Mouse (Mus musculus): Measurements from ENCODE around the gene Rpl5. TPM values are rescaled to one million over a fixed set of nuclear protein-coding genes. Genes with fewer than 3 reads are reported as not detected.
"Not testable (repeated sequence)": the region's sequence is repeated elsewhere in the genome, so short reads cannot be mapped to it uniquely, and the experiment has no call there.

The Rpl5 gene
- polyA plus RNA-seq, 1 experiment: 75.5 TPM

DNA sequence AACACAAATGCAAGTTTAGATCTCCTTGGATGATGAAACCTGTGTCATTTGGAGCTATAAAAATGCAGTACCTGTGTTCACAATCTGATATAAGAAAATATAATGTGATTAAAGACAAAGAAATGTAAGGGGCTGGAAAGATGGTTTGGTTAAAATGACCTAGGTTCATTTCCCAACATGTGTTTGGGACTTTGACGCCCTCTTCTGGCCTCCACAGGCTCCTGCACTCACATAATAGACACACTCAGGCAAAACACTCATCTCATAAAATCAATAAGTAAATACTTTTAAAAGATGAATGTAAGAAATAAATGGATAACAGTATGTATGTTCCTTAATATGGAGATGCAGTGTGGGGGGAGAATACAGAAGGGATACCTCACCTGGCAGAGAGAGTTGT, 23.2 kb upstream of the Rpl5 start:
- no peak for TF ChIP-seq POLR2A (IDR thresholded peaks at IDR 0.05; ENCODE audit: borderline replicate concordance, insufficient read depth, low read length)
- TF ChIP-seq CTCF (IDR thresholded peaks at IDR 0.05; ENCODE audit: borderline replicate concordance, insufficient read depth, low read depth, low read length): no peak
- WGBS: 82% methylated on average over 1 of the region's 1 CpGs
- Histone ChIP-seq H3K4me1 (ENCODE audit: control insufficient read depth, insufficient read depth, low read length) (no peaks in the 10 kb centered on the region), H3K27me3 (ENCODE audit: control insufficient read depth, insufficient read depth, low read length) (no peaks in the 10 kb centered on the region), H3K4me3 (replicated peaks; ENCODE audit: insufficient read depth, low read depth, low read length) (no peak overlapping the region), H3K27ac (ENCODE audit: insufficient read depth, low read length) (no peak overlapping the region)
- DNase-seq: no peak

DNA sequence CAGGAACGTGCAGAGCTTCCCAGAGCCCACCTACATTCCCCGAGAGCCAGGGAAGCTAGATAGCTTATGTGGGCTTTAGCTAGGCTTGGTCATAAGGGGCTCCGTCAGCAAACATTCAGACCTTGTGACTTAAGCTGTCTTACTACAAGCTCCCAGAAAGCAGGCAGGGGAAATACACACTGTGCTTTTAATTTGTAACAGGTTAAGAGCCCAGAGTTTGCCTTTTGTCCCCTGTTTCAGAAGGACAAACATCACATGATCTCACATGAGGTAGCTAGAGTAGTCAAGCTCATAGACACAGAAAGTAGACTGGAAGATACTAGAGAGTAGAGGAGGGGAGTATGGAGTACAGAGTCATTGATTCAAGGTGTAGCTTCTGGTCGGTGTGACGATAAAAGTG, 19.6 kb upstream of the Rpl5 start:
- H3K4me1 ChIP-seq (ENCODE audit: control insufficient read depth, insufficient read depth, low read length): no peaks in the 10 kb centered on the region
- no peak overlapping the region for H3K4me3 ChIP-seq (replicated peaks; ENCODE audit: insufficient read depth, low read depth, low read length)
- H3K27me3 ChIP-seq (ENCODE audit: control insufficient read depth, insufficient read depth, low read length): no peaks in the 10 kb centered on the region
- DNase-seq: no peak
- TF ChIP-seq POLR2A (IDR thresholded peaks at IDR 0.05; ENCODE audit: borderline replicate concordance, insufficient read depth, low read length) (no peak), CTCF (IDR thresholded peaks at IDR 0.05; ENCODE audit: borderline replicate concordance, insufficient read depth, low read depth, low read length) (no peak)
- 83% methylated on average over 5 of the region's 5 CpGs for WGBS
- H3K27ac ChIP-seq (ENCODE audit: insufficient read depth, low read length): no peak overlapping the region

DNA sequence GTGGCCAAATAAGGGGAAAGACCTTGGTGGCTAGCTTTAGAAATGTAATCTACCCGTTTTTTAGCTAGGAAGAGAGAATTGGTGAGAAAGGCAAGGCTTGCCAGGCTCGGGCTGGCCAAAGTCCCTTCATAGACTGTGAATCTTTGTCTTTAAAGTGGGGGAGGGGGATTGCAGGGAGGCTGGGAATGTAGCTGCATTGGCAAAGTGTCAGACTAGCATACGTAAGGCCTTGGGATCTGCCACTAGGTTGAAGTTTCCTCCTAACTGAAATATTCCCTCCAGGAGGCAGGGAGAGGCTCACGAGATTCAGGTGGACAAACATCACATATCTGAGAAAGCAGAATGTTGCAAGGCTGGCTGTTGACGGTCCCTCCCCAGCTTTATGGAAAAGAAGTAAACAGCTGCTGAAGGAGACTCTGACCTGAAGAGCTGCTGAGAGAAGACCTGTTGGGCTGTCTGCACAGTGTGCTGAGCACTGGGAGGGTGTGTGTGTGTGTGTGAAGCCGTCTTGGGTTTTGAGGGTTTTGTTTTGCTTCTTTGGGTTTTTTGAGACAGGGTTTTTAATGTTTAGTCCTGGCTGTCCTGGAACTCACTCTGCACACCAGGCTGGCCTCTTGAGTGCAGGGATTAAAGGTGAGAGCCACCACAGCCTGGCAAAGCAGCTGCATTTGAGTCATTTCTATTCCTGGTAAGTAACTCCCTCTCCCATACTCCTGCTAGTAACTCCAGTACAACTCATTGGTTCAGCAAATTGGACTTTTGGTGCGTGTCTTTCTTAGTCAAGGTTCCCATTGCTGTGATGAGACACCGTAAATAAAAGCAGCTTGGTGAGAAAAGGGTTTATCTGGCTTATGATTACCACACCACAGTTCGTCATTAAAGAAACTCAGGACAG, 10.1 kb upstream of the Rpl5 start:
- 53% methylated on average over 9 of the region's 9 CpGs for WGBS
- no peaks in the 10 kb centered on the region for H3K4me1 ChIP-seq (ENCODE audit: control insufficient read depth, insufficient read depth, low read length)
- no peak overlapping the region for H3K4me3 ChIP-seq (replicated peaks; ENCODE audit: insufficient read depth, low read depth, low read length)
- no peak overlapping the region for H3K27ac ChIP-seq (ENCODE audit: insufficient read depth, low read length)
- no peak for TF ChIP-seq CTCF (IDR thresholded peaks at IDR 0.05; ENCODE audit: borderline replicate concordance, insufficient read depth, low read depth, low read length)
- no peak for TF ChIP-seq POLR2A (IDR thresholded peaks at IDR 0.05; ENCODE audit: borderline replicate concordance, insufficient read depth, low read length)
- H3K27me3 ChIP-seq (ENCODE audit: control insufficient read depth, insufficient read depth, low read length): no peaks in the 10 kb centered on the region
- no peak for DNase-seq

DNA sequence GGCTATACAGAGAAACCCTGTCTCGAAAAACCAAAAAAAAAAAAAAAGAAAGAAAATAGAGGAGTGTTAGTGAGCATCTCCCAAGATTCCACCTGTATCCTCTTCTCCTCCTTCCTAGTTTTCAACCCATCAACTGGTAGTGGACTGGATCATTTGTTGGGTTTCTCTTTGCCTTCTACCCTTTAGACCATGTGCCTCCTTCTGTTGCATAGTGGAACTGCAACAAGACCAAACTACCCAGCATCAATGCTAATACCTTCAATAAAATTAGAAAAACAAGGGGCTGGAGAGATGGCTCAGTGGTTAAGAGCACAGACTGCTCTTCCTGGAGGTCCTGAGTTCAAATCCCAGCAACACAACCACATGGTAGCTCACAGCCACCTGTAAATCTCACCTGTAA, 8.8 kb upstream of the Rpl5 start:
- WGBS: 88% methylated on average over 1 of the region's 1 CpGs
- not testable (repeated sequence) for H3K27me3 ChIP-seq (ENCODE audit: control insufficient read depth, insufficient read depth, low read length); DNase-seq; H3K4me1 ChIP-seq (ENCODE audit: control insufficient read depth, insufficient read depth, low read length); H3K4me3 ChIP-seq (replicated peaks; ENCODE audit: insufficient read depth, low read depth, low read length); H3K27ac ChIP-seq (ENCODE audit: insufficient read depth, low read length)

- no peak for TF ChIP-seq CTCF (IDR thresholded peaks at IDR 0.05; ENCODE audit: borderline replicate concordance, insufficient read depth, low read depth, low read length)
- no peak overlapping the region for H3K27ac ChIP-seq (ENCODE audit: insufficient read depth, low read length)
- 55% methylated on average over 7 of the region's 7 CpGs for WGBS
- H3K4me1 ChIP-seq (ENCODE audit: control insufficient read depth, insufficient read depth, low read length): no peaks in the 10 kb centered on the region
- H3K27me3 ChIP-seq (ENCODE audit: control insufficient read depth, insufficient read depth, low read length): no peaks in the 10 kb centered on the region; the same call in 1 of the 2 replicates
- DNase-seq: no peak
- H3K4me3 ChIP-seq (replicated peaks; ENCODE audit: insufficient read depth, low read depth, low read length): no peak overlapping the region
Measured at GRCm38 (mm10) chr5:107894676-107895075, 5.6 kb upstream of the Rpl5 start.

DNA sequence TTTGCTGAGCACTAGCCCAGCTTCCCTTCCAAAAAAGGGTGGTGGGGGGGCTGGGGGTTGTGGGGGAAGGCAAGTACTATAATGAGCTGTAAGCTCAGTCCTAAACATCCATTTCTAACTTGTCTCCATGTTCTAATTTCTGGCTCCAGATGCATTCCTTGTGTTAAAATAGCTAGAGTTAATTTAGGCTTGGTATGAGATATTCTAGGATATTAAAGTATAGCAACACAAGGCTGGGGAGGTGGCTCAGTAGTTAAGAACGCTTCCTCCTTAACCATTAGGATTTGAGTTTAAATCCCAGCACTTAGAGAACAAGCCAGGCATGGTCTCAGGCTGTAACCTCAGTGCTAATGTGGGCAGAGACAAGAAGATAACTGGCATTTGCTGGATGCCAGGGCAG, 4.0 kb upstream of the Rpl5 start:
- 70% methylated on average over 1 of the region's 1 CpGs for WGBS
- DNase-seq: no peak
- Histone ChIP-seq H3K4me3 (replicated peaks; ENCODE audit: insufficient read depth, low read depth, low read length) (no peak overlapping the region), H3K27me3 (ENCODE audit: control insufficient read depth, insufficient read depth, low read length) (no peaks in the 10 kb centered on the region; the same call in 1 of the 2 replicates), H3K4me1 (ENCODE audit: control insufficient read depth, insufficient read depth, low read length) (no peaks in the 10 kb centered on the region), H3K27ac (ENCODE audit: insufficient read depth, low read length) (no peak overlapping the region)
- TF ChIP-seq CTCF (IDR thresholded peaks at IDR 0.05; ENCODE audit: borderline replicate concordance, insufficient read depth, low read depth, low read length) (no peak), POLR2A (IDR thresholded peaks at IDR 0.05; ENCODE audit: borderline replicate concordance, insufficient read depth, low read length) (no peak)

- no peak for DNase-seq
- peak overlapping the region; percentile 95 for H3K4me3 ChIP-seq (replicated peaks; ENCODE audit: insufficient read depth, low read depth, low read length)
- H3K4me1 ChIP-seq (ENCODE audit: control insufficient read depth, insufficient read depth, low read length): no peaks in the 10 kb centered on the region
- H3K27ac ChIP-seq (ENCODE audit: insufficient read depth, low read length): no peak overlapping the region
- no peaks in the 10 kb centered on the region; the same call in 1 of the 2 replicates for H3K27me3 ChIP-seq (ENCODE audit: control insufficient read depth, insufficient read depth, low read length)
- no peak for TF ChIP-seq CTCF (IDR thresholded peaks at IDR 0.05; ENCODE audit: borderline replicate concordance, insufficient read depth, low read depth, low read length)
- TF ChIP-seq POLR2A (IDR thresholded peaks at IDR 0.05; ENCODE audit: borderline replicate concordance, insufficient read depth, low read length): no peak
- WGBS: under 1% methylated on average over 23 of the region's 23 CpGs
Measured at GRCm38 (mm10) chr5:107901014-107901615, 813 bp downstream of the Rpl5 start.

DNA sequence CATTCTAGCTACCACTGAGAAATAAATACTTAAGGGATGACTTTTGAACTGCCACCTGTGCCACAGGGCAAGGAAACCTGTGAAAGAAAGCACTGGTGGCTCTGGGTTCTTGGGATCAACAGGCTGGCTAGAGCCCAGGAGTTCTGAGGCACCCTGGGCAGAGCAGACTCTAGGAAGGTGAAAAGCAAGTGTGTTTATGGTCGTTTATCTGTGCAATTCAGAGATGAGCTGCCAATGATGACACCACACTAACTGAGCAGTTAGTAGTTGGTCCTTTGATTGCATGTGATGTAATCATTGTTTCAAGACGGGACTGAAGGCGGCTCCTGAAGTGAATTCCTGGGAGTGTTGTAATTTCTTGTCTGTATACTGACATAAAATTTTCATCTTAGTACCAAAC, 4.0 kb downstream of the Rpl5 start:
- WGBS: 61% methylated on average over 3 of the region's 3 CpGs
- Histone ChIP-seq H3K27me3 (ENCODE audit: control insufficient read depth, insufficient read depth, low read length) (no peaks in the 10 kb centered on the region), H3K27ac (ENCODE audit: insufficient read depth, low read length) (no peak overlapping the region), H3K4me1 (ENCODE audit: control insufficient read depth, insufficient read depth, low read length) (no peaks in the 10 kb centered on the region), H3K4me3 (replicated peaks; ENCODE audit: insufficient read depth, low read depth, low read length) (no peak overlapping the region)
- no peak for DNase-seq
- TF ChIP-seq CTCF (IDR thresholded peaks at IDR 0.05; ENCODE audit: borderline replicate concordance, insufficient read depth, low read depth, low read length): no peak
- TF ChIP-seq POLR2A (IDR thresholded peaks at IDR 0.05; ENCODE audit: borderline replicate concordance, insufficient read depth, low read length): no peak
